Mouse (Mus musculus): ENCODE measurements around the gene Cel. TPM values are rescaled to one million over a fixed set of nuclear protein-coding genes. Genes with fewer than 3 reads are reported as not detected.

The Cel gene
- total and polyA plus RNA-seq, 3 experiments, result not detected

GRCm38 (mm10) chr2:28582647-28583353 is 19.6 kb upstream of the Cel start (continued):
- TF ChIP-seq CTCF (IDR thresholded peaks at IDR 0.05 in 2 of 3, conservative IDR thresholded peaks at IDR 0.05 in 1 of 3; ENCODE audit: control insufficient read depth in 1 of 3, insufficient read depth in 1 of 3, low read depth in 2 of 3, low read length in 3 of 3, poor library complexity in 1 of 3, severe bottlenecking in 1 of 3), result no peak
- peak; percentile 81 for TF ChIP-seq MAX (IDR thresholded peaks at IDR 0.05; ENCODE audit: low read length)
- peak; percentile 74 for TF ChIP-seq NELFE (IDR thresholded peaks at IDR 0.05; ENCODE audit: low read depth, low read length)
- no peak for TF ChIP-seq UBTF (IDR thresholded peaks at IDR 0.05; ENCODE audit: borderline replicate concordance, insufficient read depth, low read depth, low read length)
- no peak for TF ChIP-seq ETS1 (IDR thresholded peaks at IDR 0.05; ENCODE audit: low read depth, low read length)
- TF ChIP-seq ELF1 (IDR thresholded peaks at IDR 0.05; ENCODE audit: low read depth, low read length), result peak; percentile 36; the same call in 1 of the 2 replicates
- TF ChIP-seq MAZ (IDR thresholded peaks at IDR 0.05; ENCODE audit: low read depth, low read length), result peak; percentile 69
- TF ChIP-seq CHD1 (IDR thresholded peaks at IDR 0.05; ENCODE audit: low read depth, low read length), result no peak
- peak; percentile 93 for TF ChIP-seq HCFC1 (IDR thresholded peaks at IDR 0.05; ENCODE audit: low read depth, low read length)
- no peak for TF ChIP-seq MEF2A (IDR thresholded peaks at IDR 0.05; ENCODE audit: extremely low read depth, insufficient replicate concordance, low read depth, low read length, poor library complexity, severe bottlenecking)
- no peak for TF ChIP-seq MAFK (IDR thresholded peaks at IDR 0.05; ENCODE audit: borderline replicate concordance, low read depth, low read length)
- no peak for TF ChIP-seq GABPA (IDR thresholded peaks at IDR 0.05; ENCODE audit: low read depth, low read length)
- TF ChIP-seq TBP (IDR thresholded peaks at IDR 0.05; ENCODE audit: low read depth, low read length), result peak; percentile 92
- peak; percentile 20; the same call in 1 of the 2 replicates for TF ChIP-seq ZKSCAN1 (IDR thresholded peaks at IDR 0.05; ENCODE audit: low read depth, low read length)
- TF ChIP-seq ZC3H11A (IDR thresholded peaks at IDR 0.05; ENCODE audit: low read depth, low read length), result no peak
- TF ChIP-seq MXI1 (IDR thresholded peaks at IDR 0.05; ENCODE audit: low read depth, low read length), result peak; percentile 96
- peak; percentile 53; the same call in 1 of the 2 replicates for TF ChIP-seq POLR2AphosphoS2 (IDR thresholded peaks at IDR 0.05; ENCODE audit: low read length)
- TF ChIP-seq BHLHE40 (IDR thresholded peaks at IDR 0.05; ENCODE audit: borderline replicate concordance, low read depth, low read length), result no peak
- TF ChIP-seq TCF12 (IDR thresholded peaks at IDR 0.05; ENCODE audit: low read depth, low read length), result peak; percentile 79

DNA sequence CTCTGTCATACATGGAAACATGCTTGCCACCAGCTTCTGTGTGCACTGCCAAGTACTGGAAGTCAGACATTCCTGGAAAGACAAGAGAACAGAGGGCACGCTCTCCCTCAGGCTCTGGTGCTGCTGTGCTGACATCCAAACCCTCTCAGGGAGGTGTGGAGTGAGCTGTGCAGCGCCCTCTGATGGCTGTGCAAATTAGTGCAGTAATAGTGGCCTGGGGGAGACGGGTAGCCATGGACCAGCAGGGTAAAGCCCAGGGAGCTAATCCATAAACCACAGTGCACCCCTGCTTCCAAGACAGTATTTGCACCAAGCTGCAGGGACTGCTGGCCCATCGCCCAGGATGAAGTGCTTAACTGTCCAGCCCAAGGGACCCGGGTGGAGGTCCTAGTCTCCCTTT is 14.8 kb upstream of the Cel start:
- no peak overlapping the region for H3K27ac ChIP-seq (ENCODE audit: control insufficient read depth, low read depth, low read length)
- H3K9ac ChIP-seq (ENCODE audit: control insufficient read depth, low read depth, low read length, poor library complexity, severe bottlenecking), result no peak overlapping the region
- no peaks in the 10 kb centered on the region for H3K4me1 ChIP-seq (ENCODE audit: control insufficient read depth in 1 of 2, insufficient read depth in 2 of 2, low read length in 2 of 2)
- H3K9me3 ChIP-seq (replicated peaks; ENCODE audit: insufficient read depth, low read length), result no peaks in the 10 kb centered on the region
- no peaks in the 10 kb centered on the region for H3K27me3 ChIP-seq (ENCODE audit: control insufficient read depth in 1 of 2, insufficient read depth in 2 of 2, low read length in 2 of 2)
- H3K36me3 ChIP-seq (ENCODE audit: control insufficient read depth in 1 of 2, insufficient read depth in 2 of 2, low read length in 2 of 2), result peaks cover 2 to 3% of the 10 kb centered on the region in 2 experiments; a peak in 3 of 4 replicates
- no peak overlapping the region for H3K4me3 ChIP-seq (ENCODE audit: control insufficient read depth in 1 of 2, insufficient read depth in 1 of 2, low read depth in 2 of 2, low read length in 2 of 2)
- H3K79me2 ChIP-seq (ENCODE audit: control insufficient read depth, insufficient read depth, low read length, poor library complexity), result peaks cover 5% of the 10 kb centered on the region
- peak; percentile 59 for DNase-seq (ENCODE audit: low read depth, low spot score)
- TF ChIP-seq GATA1 (IDR thresholded peaks at IDR 0.05; ENCODE audit: low read depth, low read length) (no peak), MXI1 (IDR thresholded peaks at IDR 0.05; ENCODE audit: low read depth, low read length) (no peak), NRF1 (IDR thresholded peaks at IDR 0.05; ENCODE audit: insufficient read depth, low read depth, low read length, poor library complexity, severe bottlenecking) (no peak), SIN3A (IDR thresholded peaks at IDR 0.05; ENCODE audit: low read length) (no peak), CTCF (IDR thresholded peaks at IDR 0.05 in 2 of 3, conservative IDR thresholded peaks at IDR 0.05 in 1 of 3; ENCODE audit: control insufficient read depth in 1 of 3, insufficient read depth in 1 of 3, low read depth in 2 of 3, low read length in 3 of 3, poor library complexity in 1 of 3, severe bottlenecking in 1 of 3) (peak; percentile 64 to 81 (median 79))
